Mouse (Mus musculus) lung, postnatal 0 days (tissue): ENCODE data around the gene Rbm43.

Source experiments
- CTCF ChIP-seq: IDR thresholded peaks from 2 replicates; pipeline ENCODE4 v1.5.1; 2016; ENCODE audit warnings: antibody characterized with exemption, mild to moderate bottlenecking
- EP300 ChIP-seq: IDR thresholded peaks from 2 replicates; pipeline ENCODE4 v1.6.1; 2016; ENCODE audit warnings: antibody characterized with exemption, mild to moderate bottlenecking, control low read depth

DNA sequence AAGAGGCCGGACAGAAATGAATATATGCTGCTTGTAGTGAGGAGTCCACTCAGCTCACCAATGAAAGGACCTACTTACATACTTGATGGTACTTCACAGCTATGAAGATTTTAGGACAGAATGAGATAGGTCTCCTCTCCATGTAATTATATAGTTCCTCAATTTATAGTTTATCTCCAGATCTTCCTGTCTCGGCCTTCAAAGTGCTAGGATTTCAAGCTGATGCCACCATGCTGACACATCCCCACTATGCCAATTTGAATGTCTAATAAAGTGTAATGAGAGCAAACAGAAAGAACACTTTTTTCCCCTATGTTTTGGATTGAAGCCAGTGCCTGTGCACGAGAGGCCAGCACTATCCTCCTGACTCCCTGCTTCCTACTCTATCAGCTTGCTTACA lies 1.6 kb upstream of the Rbm43 start:
- TF ChIP-seq CTCF (no peak), EP300 (no peak)
